Mouse (Mus musculus) forebrain, embryonic 11.5 days (tissue): ENCODE data around the gene Vill. TPM values are rescaled to one million over a fixed set of nuclear protein-coding genes. Genes with fewer than 3 reads are reported as not detected.

ENCODE experiments used
- ATAC-seq: fragments of 200-750 bp; cut with Nextera tagmentation; replicated peaks from 2 replicates; pipeline ENCODE4 v1.8.0; 2017; ENCODE audit warnings: moderate TSS enrichment; ENCODE audit not compliant: low FRiP score
- DNase-seq: peaks from one replicate; pipeline ENCODE4 v3.0.0-alpha.2; 2017; ENCODE audit warnings: low spot score
- H3K27ac ChIP-seq: fragments of 300-500 bp; sonication (generic); 2 replicates; pipeline ENCODE4 v1.5.1; 2014; ENCODE audit warnings: low read depth, low read length
- H3K27me3 ChIP-seq: fragments of 300-500 bp; sonication (generic); 2 replicates; pipeline ENCODE4 v1.6.1; 2014; ENCODE audit warnings: mild to moderate bottlenecking, low read length, mixed read lengths; ENCODE audit not compliant: control insufficient read depth, insufficient read depth
- H3K36me3 ChIP-seq: fragments of 300-500 bp; sonication (generic); 2 replicates; pipeline ENCODE4 v1.6.1; 2014; ENCODE audit warnings: mild to moderate bottlenecking, low read length, moderate library complexity, mixed read lengths; ENCODE audit not compliant: control insufficient read depth, insufficient read depth
- H3K4me1 ChIP-seq: fragments of 300-500 bp; sonication (generic); replicated peaks from 2 replicates; pipeline ENCODE4 v1.6.1; 2014; ENCODE audit warnings: low read length, mixed read lengths; ENCODE audit not compliant: control insufficient read depth, insufficient read depth
- H3K4me2 ChIP-seq: fragments of 300-500 bp; sonication (generic); 2 replicates; pipeline ENCODE4 v1.6.1; 2014; ENCODE audit warnings: low read depth, mild to moderate bottlenecking, low read length, moderate library complexity, mixed read lengths; ENCODE audit not compliant: severe bottlenecking
- H3K4me3 ChIP-seq: fragments of 300-500 bp; sonication (generic); 2 replicates; pipeline ENCODE4 v1.5.1; 2014; ENCODE audit warnings: low read depth, low read length
- H3K9ac ChIP-seq: fragments of 300-500 bp; sonication (generic); 2 replicates; pipeline ENCODE4 v1.6.1; 2014; ENCODE audit warnings: low read length
- H3K9me3 ChIP-seq: fragments of 300-500 bp; sonication (generic); 2 replicates; pipeline ENCODE4 v1.6.1; 2016; ENCODE audit warnings: low read length, mixed read lengths; ENCODE audit not compliant: control insufficient read depth
- WGBS: fragments of 180-500 bp; shearing (Covaris S2); extraction: QIAGEN DNeasy Blood & Tissue Kit; methylation state at CpG from one replicate; pipeline ENCODE4 v1.1.7; 2014; 5-methylcytosine and 5-hydroxymethylcytosine counted together
- microRNA-seq: library from miRNA; unstranded; fragments of <30 nt; microRNA quantifications from one replicate; pipeline ENCODE4, GENCODE M21; 2016; ENCODE audit not compliant: insufficient number of aligned reads
- polyA plus RNA-seq: library from polyadenylated mRNA; unstranded; fragments of >200 nt; fragmentation: Nextera tagmentation; extraction: Ambion mirVana; gene quantifications from 2 replicates; pipeline ENCODE4 v1.2.1, GENCODE M21; 2014

The Vill gene
- polyA plus RNA-seq, 1 experiment from 2014 or later, result 8.6 TPM

DNA sequence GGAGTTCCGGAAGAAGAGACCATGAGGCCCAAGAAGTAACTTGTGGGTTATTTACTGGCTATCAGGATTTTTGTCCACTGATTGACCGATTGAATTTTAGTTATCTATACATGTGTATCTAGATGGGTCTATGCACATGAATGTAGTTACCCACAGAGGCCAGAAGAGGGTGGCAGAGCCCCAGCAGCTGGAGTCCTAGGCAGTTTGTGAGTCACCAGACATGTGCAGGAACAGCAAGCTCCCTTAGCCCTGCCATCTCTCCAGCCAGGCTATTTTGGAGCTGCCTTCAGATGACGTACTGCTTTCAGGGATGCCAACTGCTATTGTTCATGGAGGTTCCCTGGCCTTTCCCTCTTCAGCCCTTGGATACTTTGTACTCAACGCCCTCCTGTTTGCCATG, 55.0 kb downstream of the Vill start:
- H3K36me3 ChIP-seq, result no peaks in the 10 kb centered on the region
- H3K4me1 ChIP-seq, result peaks cover 5% of the 10 kb centered on the region; the same call in 1 of the 2 replicates
- ATAC-seq (no peak), DNase-seq (no peak)
- H3K9me3 ChIP-seq, result no peaks in the 10 kb centered on the region
- H3K4me2 ChIP-seq, result no peak overlapping the region
- no peak overlapping the region for H3K27ac ChIP-seq
- H3K4me3 ChIP-seq, result no peak overlapping the region
- no peak overlapping the region for H3K9ac ChIP-seq
- WGBS, result 86% methylated on average over 4 of the region's 4 CpGs
- H3K27me3 ChIP-seq, result peaks cover 5% of the 10 kb centered on the region

- Histone ChIP-seq H3K27me3 (no peaks in the 10 kb centered on the region), H3K4me2 (no peak overlapping the region), H3K36me3 (no peaks in the 10 kb centered on the region), H3K4me1 (no peaks in the 10 kb centered on the region; the same call in 1 of the 2 replicates), H3K9ac (no peak overlapping the region), H3K9me3 (no peaks in the 10 kb centered on the region), H3K27ac (no peak overlapping the region), H3K4me3 (no peak overlapping the region)
- ATAC-seq (no peak), DNase-seq (no peak)
- WGBS, result 51% methylated on average over 12 of the region's 12 CpGs
Measured at GRCm38 (mm10) chr9:119109685-119110353, 57.2 kb downstream of the Vill start.

DNA sequence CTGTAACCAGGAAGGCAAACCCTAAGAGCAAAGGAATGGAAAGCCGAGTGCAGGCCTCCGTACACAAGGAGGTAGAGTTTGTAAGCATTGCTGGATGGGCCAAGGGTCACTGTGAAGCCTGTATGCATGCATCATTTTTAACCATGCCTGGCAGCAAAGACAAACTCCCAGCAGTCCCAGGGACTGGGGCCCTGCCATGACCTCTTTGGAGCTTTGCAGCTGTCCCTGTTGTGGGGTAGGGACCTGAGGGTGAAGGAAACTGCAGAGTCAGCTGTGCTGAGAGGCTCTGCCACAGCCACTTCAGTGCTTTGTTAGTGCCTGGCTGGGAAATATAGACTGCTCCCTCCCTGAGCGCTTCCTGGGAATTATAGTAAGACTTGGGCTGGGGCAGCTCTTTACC, 58.1 kb downstream of the Vill start:
- ATAC-seq, result no peak
- H3K4me3 ChIP-seq, result no peak overlapping the region

GRCm38 (mm10) chr9:119114911-119115310, 62.3 kb downstream of the Vill start:
- no peak overlapping the region for H3K27ac ChIP-seq
- H3K36me3 ChIP-seq, result no peaks in the 10 kb centered on the region
- 88% methylated on average over 17 of the region's 17 CpGs for WGBS
- ATAC-seq, result no peak
- no peak overlapping the region for H3K4me2 ChIP-seq
- no peaks in the 10 kb centered on the region for H3K27me3 ChIP-seq
- H3K4me3 ChIP-seq, result no peak overlapping the region
- DNase-seq, result no peak
- H3K9me3 ChIP-seq, result no peaks in the 10 kb centered on the region
- H3K4me1 ChIP-seq, result peaks cover 3% of the 10 kb centered on the region; the same call in 1 of the 2 replicates
- H3K9ac ChIP-seq, result no peak overlapping the region

More for the DNA sequence above, 58.1 kb downstream of the Vill start:
- no peak for DNase-seq
- Histone ChIP-seq H3K27me3 (no peaks in the 10 kb centered on the region), H3K9ac (no peak overlapping the region; the same call in 1 of the 2 replicates), H3K4me2 (no peak overlapping the region), H3K36me3 (no peaks in the 10 kb centered on the region), H3K27ac (no peak overlapping the region), H3K4me1 (no peaks in the 10 kb centered on the region; the same call in 1 of the 2 replicates), H3K9me3 (no peaks in the 10 kb centered on the region)
- 40% methylated on average over 3 of the region's 3 CpGs for WGBS

DNA sequence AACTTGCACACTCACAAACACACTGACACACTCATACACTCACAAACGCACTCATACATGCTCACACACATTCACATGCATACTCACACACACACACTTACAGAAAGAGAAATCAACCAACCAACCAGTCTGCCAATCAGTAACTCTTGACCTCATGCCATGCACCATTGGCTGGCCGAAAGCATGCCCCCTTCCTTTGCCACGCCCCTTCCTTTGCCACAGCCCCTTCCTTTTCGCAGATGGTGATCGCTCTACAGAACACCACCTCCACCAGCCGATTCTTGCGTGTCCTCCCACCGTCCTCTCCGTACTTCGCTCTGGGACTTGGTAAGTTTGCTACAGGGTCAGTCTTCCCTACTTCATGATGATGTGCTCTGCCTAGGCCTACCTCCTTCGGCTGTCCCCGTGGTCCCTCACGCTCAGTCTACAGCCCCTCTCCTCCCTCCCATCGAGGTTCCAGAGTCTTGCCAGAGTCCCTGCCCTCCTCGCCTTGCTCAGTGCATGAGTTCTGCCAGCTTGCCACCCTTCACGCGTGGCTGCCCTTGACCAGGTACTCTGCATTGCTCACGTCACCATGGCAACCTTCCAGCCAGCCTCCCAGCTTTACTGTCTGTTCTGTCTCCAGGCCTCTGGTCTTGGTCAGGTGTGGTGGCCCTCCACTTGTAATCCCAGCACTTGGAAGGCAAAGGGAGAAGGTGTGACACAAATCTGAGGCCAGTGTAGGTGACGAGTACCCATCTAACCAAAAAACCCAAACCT, 67.0 kb downstream of the Vill start:
- H3K9ac ChIP-seq, result no peak overlapping the region
- 88% methylated on average over 19 of the region's 19 CpGs for WGBS
- H3K27ac ChIP-seq, result no peak overlapping the region
- 0 out of 2 replicates have a peak, but pooled peaks cover 3% of the 10 kb centered on the region for H3K4me1 ChIP-seq
- H3K36me3 ChIP-seq, result no peaks in the 10 kb centered on the region
- ATAC-seq, result no peak
- H3K4me3 ChIP-seq, result no peak overlapping the region
- no peaks in the 10 kb centered on the region for H3K27me3 ChIP-seq
- no peak for DNase-seq
- no peaks in the 10 kb centered on the region for H3K9me3 ChIP-seq
- H3K4me2 ChIP-seq, result no peak overlapping the region

DNA sequence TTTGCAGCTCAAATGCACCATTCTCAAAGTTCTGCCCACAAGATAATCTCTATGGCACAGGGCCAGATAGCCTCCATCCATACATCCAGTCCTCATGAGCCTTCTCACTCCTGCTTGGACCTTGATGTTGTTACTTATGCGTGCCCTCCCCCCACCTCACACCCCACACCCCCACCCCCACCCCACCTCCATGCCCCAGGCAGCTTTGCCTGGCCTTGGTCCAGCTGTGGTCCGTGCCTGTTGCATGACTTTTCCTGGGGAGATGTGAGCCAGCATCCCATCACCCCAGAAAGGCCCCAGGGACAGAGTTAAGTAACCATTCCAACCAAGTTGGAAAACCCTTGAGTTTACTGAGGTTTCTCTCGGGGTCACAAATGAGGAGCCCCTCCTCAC, 67.6 kb downstream of the Vill start:
- no peak overlapping the region for H3K27ac ChIP-seq
- ATAC-seq (no peak), DNase-seq (no peak)
- WGBS, result 79% methylated on average over 3 of the region's 3 CpGs
- H3K4me2 ChIP-seq, result no peak overlapping the region
- no peaks in the 10 kb centered on the region for H3K36me3 ChIP-seq
- H3K27me3 ChIP-seq, result no peaks in the 10 kb centered on the region
- no peak overlapping the region for H3K4me3 ChIP-seq
- H3K9ac ChIP-seq, result no peak overlapping the region
- H3K4me1 ChIP-seq, result 0 out of 2 replicates have a peak, but pooled peaks cover 3% of the 10 kb centered on the region
- H3K9me3 ChIP-seq, result no peaks in the 10 kb centered on the region

Small RNA genes lying within 50 kb of the gene (microRNA-seq; reads per million reads assigned to microRNA genes)
- gene Mir26a-1, result 16.8 reads per million, percentile 11 among the genes with 10 or more reads in this experiment

Other genes with a start within 250 kb of the Vill start
- gene Ctdspl, start 126.3 kb upstream of the Vill start, polyA plus RNA-seq, result 9.0 and 9.1 TPM in 2 replicates
- 14.9 and 19.4 TPM in 2 replicates for gene Plcd1, start 40.7 kb downstream of the Vill start, polyA plus RNA-seq
- 2.0 and 2.4 TPM in 2 replicates for gene Dlec1, start 49.7 kb downstream of the Vill start, polyA plus RNA-seq
- gene Acaa1b, start 104.3 kb downstream of the Vill start, polyA plus RNA-seq, result 0.84 and 1.2 TPM in 2 replicates
- not detected in 2 replicates for gene Gm47289, start 106.4 kb downstream of the Vill start, polyA plus RNA-seq
- not detected in 2 replicates for gene Slc22a13, start 156.3 kb downstream of the Vill start, polyA plus RNA-seq